Mouse (Mus musculus): ENCODE data around the gene Elavl4.

Gene Elavl4

GRCm38 (mm10) chr4:110266804-110267575 lies 84.7 kb downstream of the Elavl4 start:
- no peak for DNase-seq (ENCODE audit: low spot score in 2 of 2)

- DNase-seq (ENCODE audit: low spot score in 2 of 2), result no peak
Observed at GRCm38 (mm10) chr4:110264345-110264943, 87.3 kb downstream of the Elavl4 start.

- no peak for DNase-seq (ENCODE audit: low spot score in 2 of 2)
Observed at GRCm38 (mm10) chr4:110257360-110257759, 94.3 kb downstream of the Elavl4 start.

GRCm38 (mm10) chr4:110255617-110256016 lies 96.1 kb downstream of the Elavl4 start:
- DNase-seq (ENCODE audit: low spot score in 2 of 2), result no peak

- no peak for DNase-seq (ENCODE audit: low spot score in 2 of 2)
Observed at GRCm38 (mm10) chr4:110250055-110250454, 101.7 kb downstream of the Elavl4 start.

GRCm38 (mm10) chr4:110242879-110243278 lies 108.8 kb downstream of the Elavl4 start:
- no peak for DNase-seq (ENCODE audit: low spot score in 2 of 2)

- no peak for DNase-seq (ENCODE audit: low spot score in 2 of 2)
Observed at GRCm38 (mm10) chr4:110234554-110234953, 117.2 kb downstream of the Elavl4 start.

GRCm38 (mm10) chr4:110232327-110232726 lies 119.4 kb downstream of the Elavl4 start:
- no peak for DNase-seq (ENCODE audit: low spot score in 2 of 2)

GRCm38 (mm10) chr4:110231799-110232198 lies 119.9 kb downstream of the Elavl4 start:
- DNase-seq (ENCODE audit: low spot score in 2 of 2), result no peak

- DNase-seq (ENCODE audit: low spot score in 2 of 2), result no peak
Observed at GRCm38 (mm10) chr4:110229652-110230051, 122.1 kb downstream of the Elavl4 start.

- no peak for DNase-seq (ENCODE audit: low spot score in 2 of 2)
Observed at GRCm38 (mm10) chr4:110229238-110229637, 122.5 kb downstream of the Elavl4 start.

- DNase-seq (ENCODE audit: low spot score in 2 of 2), result no peak
Observed at GRCm38 (mm10) chr4:110227621-110228031, 124.1 kb downstream of the Elavl4 start.

GRCm38 (mm10) chr4:110225492-110225891 lies 126.2 kb downstream of the Elavl4 start:
- DNase-seq (ENCODE audit: low spot score in 2 of 2), result no peak

- no peak for DNase-seq (ENCODE audit: low spot score in 2 of 2)
Observed at GRCm38 (mm10) chr4:110218819-110219218, 132.9 kb downstream of the Elavl4 start.

GRCm38 (mm10) chr4:110217553-110217952 lies 134.2 kb downstream of the Elavl4 start:
- DNase-seq (ENCODE audit: low spot score in 2 of 2), result no peak

GRCm38 (mm10) chr4:110214543-110214942 lies 137.2 kb downstream of the Elavl4 start:
- no peak for DNase-seq (ENCODE audit: low spot score in 2 of 2)

GRCm38 (mm10) chr4:110213666-110214065 lies 138.0 kb downstream of the Elavl4 start:
- DNase-seq (ENCODE audit: low spot score in 2 of 2), result no peak

GRCm38 (mm10) chr4:110210246-110210645 lies 141.5 kb downstream of the Elavl4 start:
- no peak for DNase-seq (ENCODE audit: low spot score in 2 of 2)

- DNase-seq (ENCODE audit: low spot score in 2 of 2), result no peak
Observed at GRCm38 (mm10) chr4:110209613-110210012, 142.1 kb downstream of the Elavl4 start.

- DNase-seq (ENCODE audit: low spot score in 2 of 2), result no peak
Observed at GRCm38 (mm10) chr4:110201680-110202079, 150.0 kb downstream of the Elavl4 start.

- no peak for DNase-seq (ENCODE audit: low spot score in 2 of 2)
Observed at GRCm38 (mm10) chr4:110199897-110200296, 151.8 kb downstream of the Elavl4 start.

- DNase-seq (ENCODE audit: low spot score in 2 of 2), result no peak
Observed at GRCm38 (mm10) chr4:110198600-110198999, 153.1 kb downstream of the Elavl4 start.

GRCm38 (mm10) chr4:110177263-110177662 lies 174.4 kb downstream of the Elavl4 start:
- DNase-seq (ENCODE audit: low spot score in 2 of 2), result no peak
